ENCODE assay signal across 8 mouse cellular contexts in the genomic region with DNA sequence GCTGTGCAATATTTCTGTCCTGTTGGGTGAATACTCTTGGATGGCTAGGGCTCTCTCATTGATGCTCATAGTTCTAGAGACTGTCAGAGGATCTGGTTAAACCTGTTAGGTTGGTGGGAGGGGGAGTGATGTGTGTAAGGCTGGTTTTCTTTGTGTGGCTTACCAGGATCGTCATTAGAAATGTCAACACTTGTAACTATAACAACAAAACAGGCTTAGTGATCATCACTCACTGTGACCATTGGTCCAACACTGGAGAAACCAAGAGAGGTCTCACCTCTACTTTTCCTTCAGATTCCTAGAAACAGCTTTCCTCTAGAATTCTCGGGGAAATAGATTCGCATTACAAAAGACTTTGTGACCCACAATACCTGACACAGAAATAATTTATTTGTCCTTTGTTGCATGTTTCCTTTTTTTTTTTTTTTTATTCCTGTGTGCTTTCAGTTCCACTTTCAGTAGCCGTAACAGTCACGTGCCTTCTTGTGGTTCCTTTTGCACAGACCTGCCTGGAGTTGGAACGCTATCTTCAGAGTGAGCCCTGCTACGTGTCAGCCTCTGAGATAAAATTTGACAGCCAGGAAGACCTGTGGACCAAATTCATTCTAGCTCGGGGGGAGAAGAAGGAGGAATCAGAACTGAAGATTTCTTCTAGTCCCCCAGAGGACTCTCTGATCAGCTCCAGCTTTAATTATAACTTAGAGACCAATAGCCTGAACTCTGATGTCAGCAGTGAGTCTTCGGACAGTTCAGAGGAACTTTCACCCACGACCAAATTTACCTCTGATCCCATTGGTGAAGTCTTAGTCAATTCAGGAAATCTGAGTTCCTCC. TPM values are rescaled to one million over a fixed set of nuclear protein-coding genes. Genes with fewer than 3 reads are reported as not detected.
A peak's percentile ranks its signal among the peaks of the same experiment; 100 is the strongest.
DNase-seq lines count a peak whose midpoint lies in the region; ATAC-seq and TF ChIP-seq lines count a peak whose summit lies in the region.

No protein-coding gene starts in this region.

- TF ChIP-seq CTCF in cerebellum, adult 2 months (IDR thresholded peaks at IDR 0.05; ENCODE audit: borderline replicate concordance, insufficient read depth, low read depth, low read length): no peak
- TF ChIP-seq CTCF in embryonic fibroblast, embryonic 13.5 days (IDR thresholded peaks at IDR 0.05; ENCODE audit: borderline replicate concordance, insufficient read depth, low read length): no peak
- no peak for TF ChIP-seq CTCF in hindbrain, postnatal 0 days (IDR thresholded peaks at IDR 0.05; ENCODE audit: low read depth)

- ATAC-seq in hindbrain, postnatal 0 days: no peak
- ATAC-seq in midbrain, embryonic 11.5 days (ENCODE audit: low FRiP score): no peak
- no peak for ATAC-seq in frontal cortex, adult (ENCODE audit: low TSS enrichment)

- H3K9me3 ChIP-seq in hindbrain, postnatal 0 days (ENCODE audit: low read length): no peaks in the 10 kb centered on the region
- H3K9me3 ChIP-seq in midbrain, embryonic 11.5 days (ENCODE audit: control insufficient read depth, low read length): no peaks in the 10 kb centered on the region

- TF ChIP-seq POLR2A in cerebellum, adult 2 months (IDR thresholded peaks at IDR 0.05; ENCODE audit: borderline replicate concordance, insufficient read depth, low read length): no peak
- peak; percentile 11; the same call in 1 of the 2 replicates for TF ChIP-seq POLR2A in embryonic fibroblast, embryonic 13.5 days (IDR thresholded peaks at IDR 0.05; ENCODE audit: low read depth, low read length)

- H3K4me1 ChIP-seq in cerebellum, adult 2 months (ENCODE audit: control insufficient read depth, insufficient read depth, low read length): peaks cover 3% of the 10 kb centered on the region; the same call in 1 of the 2 replicates
- peaks cover 12% of the 10 kb centered on the region for H3K4me1 ChIP-seq in embryonic fibroblast, embryonic 13.5 days (ENCODE audit: control insufficient read depth, insufficient read depth, low read length)
- peaks cover 8% of the 10 kb centered on the region; the same call in 1 of the 2 replicates for H3K4me1 ChIP-seq in hindbrain, postnatal 0 days (ENCODE audit: insufficient read depth, low read length)
- peaks cover 5% of the 10 kb centered on the region for H3K4me1 ChIP-seq in midbrain, embryonic 11.5 days (ENCODE audit: control insufficient read depth, insufficient read depth, low read length)

- DNase-seq in cerebellum, adult 2 months: no peak
- no peak for DNase-seq in cerebellum, adult 8-10 months
- DNase-seq in CD4-positive helper T cell, adult 2 months (ENCODE audit: low read depth, low spot score): peak; percentile 88
- DNase-seq in hindbrain, postnatal 0 days (ENCODE audit: low spot score): peak; percentile 22
- peak; percentile 84 for DNase-seq in midbrain, embryonic 11.5 days (ENCODE audit: low spot score, missing footprints)
- no peak for DNase-seq in gastrocnemius, adult 8-10 months (ENCODE audit: low spot score in 2 of 2)

- H3K4me3 ChIP-seq in cerebellum, adult 2 months (replicated peaks; ENCODE audit: insufficient read depth, low read depth, low read length): peak overlapping the region; percentile 41
- H3K4me3 ChIP-seq in embryonic fibroblast, embryonic 13.5 days (ENCODE audit: insufficient read depth, low read length): peak overlapping the region; percentile 91
- peak overlapping the region; percentile 92 for H3K4me3 ChIP-seq in hindbrain, postnatal 0 days (ENCODE audit: low read length)
- no peak overlapping the region for H3K4me3 ChIP-seq in midbrain, embryonic 11.5 days (ENCODE audit: low read depth, low read length)

- H3K27ac ChIP-seq in cerebellum, adult 2 months (ENCODE audit: insufficient read depth, low read length): no peak overlapping the region
- peak overlapping the region; percentile 92 for H3K27ac ChIP-seq in embryonic fibroblast, embryonic 13.5 days (ENCODE audit: insufficient read depth, low read length)
- peak overlapping the region; percentile 92; the same call in 1 of the 2 replicates for H3K27ac ChIP-seq in hindbrain, postnatal 0 days
- no peak overlapping the region for H3K27ac ChIP-seq in midbrain, embryonic 11.5 days (ENCODE audit: low read depth, low read length)

- H3K9ac ChIP-seq in hindbrain, postnatal 0 days (replicated peaks; ENCODE audit: low read length): peak overlapping the region; percentile 49
- no peak overlapping the region for H3K9ac ChIP-seq in midbrain, embryonic 11.5 days (ENCODE audit: low read length)

- H3K36me3 ChIP-seq in hindbrain, postnatal 0 days (ENCODE audit: insufficient read depth, low read length): peaks cover 27% of the 10 kb centered on the region; the same call in 1 of the 2 replicates
- H3K36me3 ChIP-seq in midbrain, embryonic 11.5 days (ENCODE audit: control insufficient read depth, insufficient read depth, low read length): peaks cover 16% of the 10 kb centered on the region

- WGBS in cerebellum, adult 2 months: 71% methylated on average over 10 of the region's 10 CpGs
- 53% methylated on average over 10 of the region's 10 CpGs for WGBS in hindbrain, postnatal 0 days
- WGBS in midbrain, embryonic 11.5 days: 70% methylated on average over 10 of the region's 10 CpGs

- peak overlapping the region; percentile 74 for H3K4me2 ChIP-seq in hindbrain, postnatal 0 days (ENCODE audit: low read depth, low read length)
- peak overlapping the region; percentile 30 for H3K4me2 ChIP-seq in midbrain, embryonic 11.5 days

- no peaks in the 10 kb centered on the region for H3K27me3 ChIP-seq in cerebellum, adult 2 months (ENCODE audit: control insufficient read depth, insufficient read depth, low read length)
- H3K27me3 ChIP-seq in hindbrain, postnatal 0 days (ENCODE audit: insufficient read depth, low read length): no peaks in the 10 kb centered on the region
- H3K27me3 ChIP-seq in midbrain, embryonic 11.5 days (ENCODE audit: control insufficient read depth, insufficient read depth, low read length): no peaks in the 10 kb centered on the region

RNA-seq across cellular contexts. Expression of gene Klf6, which starts 3.2 kb away (rescaled TPM):
- 11.8 and 12.3 TPM in 2 replicates for polyA plus RNA-seq in cerebellum, adult 2 months (2012; rRNA removed)
- 105 and 134 TPM in 2 replicates for polyA plus RNA-seq in embryonic fibroblast, embryonic 13.5 days (2011; ENCODE audit: insufficient read length, low read depth, missing spikeins)
- 41.6 and 53.1 TPM in 2 replicates for total RNA-seq in hindbrain, postnatal 0 days (2014; rRNA removed)
- polyA plus RNA-seq in hindbrain, postnatal 0 days (2015; fragmentation: Nextera tagmentation; extraction: Ambion mirVana): 99.6 and 104 TPM in 2 replicates
- 54.6 and 59.5 TPM in 2 replicates for polyA plus RNA-seq in midbrain, embryonic 11.5 days (2014; fragmentation: Nextera tagmentation; extraction: Ambion mirVana)
- total RNA-seq in gastrocnemius, adult 8-10 months (2022): 10 to 100 TPM; 15.9 to 31.8 (median 21.1) TPM

Comparison
In these comparisons a context has a peak if more than half of its experiments do, and no peak if none do; other contexts are left out.
1. DNase-seq: peak in CD4-positive helper T cell, adult 2 months (single experiment), hindbrain, postnatal 0 days (single experiment) and midbrain, embryonic 11.5 days (single experiment); none in cerebellum, adult 2 months (0 of 2), cerebellum, adult 8-10 months (single experiment) and gastrocnemius, adult 8-10 months (0 of 2).
2. H3K27ac ChIP-seq: peak in embryonic fibroblast, embryonic 13.5 days (single experiment) and hindbrain, postnatal 0 days (single experiment); none in cerebellum, adult 2 months (single experiment) and midbrain, embryonic 11.5 days (single experiment).